Mouse (Mus musculus) forebrain, embryonic 14.5 days (tissue): ENCODE data around the gene Dlgap4. TPM values are rescaled to one million over a fixed set of nuclear protein-coding genes. Genes with fewer than 3 reads are reported as not detected.
A peak's percentile ranks its signal among the peaks of the same experiment; 100 is the strongest.

Source experiments
- ATAC-seq: fragments of 200-750 bp; cut with Nextera tagmentation; 2 replicates; pipeline ENCODE4 v1.8.0; 2017; ENCODE audit warnings: mild to moderate bottlenecking, moderate library complexity
- DNase-seq: peaks from one replicate; pipeline ENCODE4 v3.0.0-alpha.2; 2015; ENCODE audit warnings: low spot score
- H3K27ac ChIP-seq: fragments of 300-500 bp; sonication (generic); 2 replicates; pipeline ENCODE4 v1.5.1; 2014; ENCODE audit warnings: low read depth, mild to moderate bottlenecking, control low read depth, low read length, moderate library complexity
- H3K27me3 ChIP-seq: fragments of 300-500 bp; sonication (generic); replicated peaks from 2 replicates; pipeline ENCODE4 v1.6.1; 2014; ENCODE audit warnings: low read length, control low read depth, mixed read lengths; ENCODE audit not compliant: control insufficient read depth, insufficient read depth
- H3K36me3 ChIP-seq: fragments of 300-500 bp; sonication (generic); 2 replicates; pipeline ENCODE4 v1.6.1; 2014; ENCODE audit warnings: low read length, control low read depth; ENCODE audit not compliant: control insufficient read depth, insufficient read depth
- H3K4me1 ChIP-seq: fragments of 300-500 bp; sonication (generic); 2 replicates; pipeline ENCODE4 v1.6.1; 2014; ENCODE audit warnings: antibody characterized with exemption, low read length, control low read depth; ENCODE audit not compliant: control insufficient read depth, insufficient read depth
- H3K4me2 ChIP-seq: fragments of 300-500 bp; sonication (generic); 2 replicates; pipeline ENCODE4 v1.6.1; 2014; ENCODE audit warnings: mild to moderate bottlenecking, control low read depth, low read length
- H3K4me3 ChIP-seq: fragments of 300-500 bp; sonication (generic); 2 replicates; pipeline ENCODE4 v1.5.1; 2014; ENCODE audit warnings: low read depth, low read length, control low read depth
- H3K9ac ChIP-seq: fragments of 300-500 bp; sonication (generic); 2 replicates; pipeline ENCODE4 v1.6.1; 2014; ENCODE audit warnings: mild to moderate bottlenecking, low read length, control low read depth, moderate library complexity
- H3K9me3 ChIP-seq: fragments of 300-500 bp; sonication (generic); replicated peaks from 2 replicates; pipeline ENCODE4 v1.6.1; 2016; ENCODE audit warnings: low read length, control low read depth, mixed read lengths; ENCODE audit not compliant: control insufficient read depth
- WGBS: fragments of 180-500 bp; shearing (Covaris S2); extraction: QIAGEN DNeasy Blood & Tissue Kit; methylation state at CpG from one replicate; pipeline ENCODE4 v1.1.7; 2014; 5-methylcytosine and 5-hydroxymethylcytosine counted together
- polyA plus RNA-seq: library from polyadenylated mRNA; unstranded; fragments of >200 nt; fragmentation: Nextera tagmentation; extraction: Ambion mirVana; gene quantifications from 2 replicates; pipeline ENCODE4 v1.2.1, GENCODE M21; 2014

Dlgap4 gene
- polyA plus RNA-seq, 1 experiment from 2014 or later, result 307 TPM

GRCm38 (mm10) chr2:156719549-156720312 lies 106.2 kb downstream of the Dlgap4 start:
- Histone ChIP-seq H3K27me3 (no peaks in the 10 kb centered on the region), H3K9ac (peak overlapping the region; percentile 99), H3K4me3 (peak overlapping the region; percentile 97), H3K36me3 (no peaks in the 10 kb centered on the region), H3K4me2 (peak overlapping the region; percentile 81), H3K4me1 (peaks cover 36% of the 10 kb centered on the region), H3K27ac (peak overlapping the region; percentile 91; the same call in 1 of the 2 replicates), H3K9me3 (no peaks in the 10 kb centered on the region)
- ATAC-seq, result no peak
- DNase-seq, result no peak
- WGBS, result 85% methylated on average over 8 of the region's 8 CpGs

GRCm38 (mm10) chr2:156720313-156720674 lies 106.8 kb downstream of the Dlgap4 start:
- H3K27me3 ChIP-seq, result no peaks in the 10 kb centered on the region
- ATAC-seq, result peak; percentile 7; the same call in 1 of the 2 replicates
- peak overlapping the region; percentile 97 for H3K4me3 ChIP-seq
- peak overlapping the region; percentile 81 for H3K4me2 ChIP-seq
- no peaks in the 10 kb centered on the region for H3K9me3 ChIP-seq
- WGBS, result 3% methylated on average over 10 of the region's 10 CpGs
- peak overlapping the region; percentile 91 for H3K27ac ChIP-seq
- peak overlapping the region; percentile 99 for H3K9ac ChIP-seq
- no peak for DNase-seq
- peaks cover 41% of the 10 kb centered on the region for H3K4me1 ChIP-seq
- 0 out of 2 replicates have a peak, but pooled peaks cover 3% of the 10 kb centered on the region for H3K36me3 ChIP-seq

GRCm38 (mm10) chr2:156720675-156721553 lies 107.4 kb downstream of the Dlgap4 start:
- under 1% methylated on average over 89 of the region's 114 CpGs for WGBS
- ATAC-seq (peak; percentile 87), DNase-seq (peak; percentile 97)
- H3K9me3 ChIP-seq, result no peaks in the 10 kb centered on the region
- H3K4me2 ChIP-seq, result peak overlapping the region; percentile 81
- H3K27ac ChIP-seq, result peak overlapping the region; percentile 91
- H3K4me1 ChIP-seq, result peaks cover 47% of the 10 kb centered on the region
- peak overlapping the region; percentile 99 for H3K9ac ChIP-seq
- H3K27me3 ChIP-seq, result no peaks in the 10 kb centered on the region
- H3K4me3 ChIP-seq, result peak overlapping the region; percentile 97
- 0 out of 2 replicates have a peak, but pooled peaks cover 4% of the 10 kb centered on the region for H3K36me3 ChIP-seq

GRCm38 (mm10) chr2:156721554-156722070 lies 108.1 kb downstream of the Dlgap4 start:
- Histone ChIP-seq H3K36me3 (0 out of 2 replicates have a peak, but pooled peaks cover 4% of the 10 kb centered on the region), H3K4me1 (peaks cover 54% of the 10 kb centered on the region), H3K4me3 (peak overlapping the region; percentile 97), H3K9me3 (no peaks in the 10 kb centered on the region), H3K4me2 (peak overlapping the region; percentile 81), H3K27ac (peak overlapping the region; percentile 91), H3K9ac (peak overlapping the region; percentile 99), H3K27me3 (no peaks in the 10 kb centered on the region)
- DNase-seq, result no peak
- 2% methylated on average over 17 of the region's 17 CpGs for WGBS
- no peak for ATAC-seq

GRCm38 (mm10) chr2:156722071-156722575 lies 108.6 kb downstream of the Dlgap4 start:
- DNase-seq (peak; percentile 47), ATAC-seq (no peak)
- Histone ChIP-seq H3K4me1 (peaks cover 57% of the 10 kb centered on the region), H3K4me3 (peak overlapping the region; percentile 97), H3K36me3 (0 out of 2 replicates have a peak, but pooled peaks cover 4% of the 10 kb centered on the region), H3K9ac (peak overlapping the region; percentile 99), H3K9me3 (no peaks in the 10 kb centered on the region), H3K27ac (peak overlapping the region; percentile 91), H3K4me2 (peak overlapping the region; percentile 81), H3K27me3 (no peaks in the 10 kb centered on the region)
- WGBS, result 2% methylated on average over 15 of the region's 15 CpGs

- H3K36me3 ChIP-seq, result 0 out of 2 replicates have a peak, but pooled peaks cover 4% of the 10 kb centered on the region
- H3K27ac ChIP-seq, result no peak overlapping the region
- H3K4me2 ChIP-seq, result peak overlapping the region; percentile 81
- peaks cover 53% of the 10 kb centered on the region for H3K4me1 ChIP-seq
- H3K9me3 ChIP-seq, result no peaks in the 10 kb centered on the region
- H3K4me3 ChIP-seq, result peak overlapping the region; percentile 97
- peak overlapping the region; percentile 99 for H3K9ac ChIP-seq
- 27% methylated on average over 5 of the region's 5 CpGs for WGBS
- no peak for ATAC-seq
- no peak for DNase-seq
- no peaks in the 10 kb centered on the region for H3K27me3 ChIP-seq
Measured at GRCm38 (mm10) chr2:156722752-156723151, 109.2 kb downstream of the Dlgap4 start.

GRCm38 (mm10) chr2:156723899-156724523 lies 110.5 kb downstream of the Dlgap4 start:
- H3K9me3 ChIP-seq, result no peaks in the 10 kb centered on the region
- no peak overlapping the region for H3K27ac ChIP-seq
- H3K9ac ChIP-seq, result peak overlapping the region; percentile 10; the same call in 1 of the 2 replicates
- 84% methylated on average over 1 of the region's 1 CpGs for WGBS
- peak overlapping the region; percentile 81 for H3K4me2 ChIP-seq
- ATAC-seq (no peak), DNase-seq (no peak)
- no peaks in the 10 kb centered on the region for H3K27me3 ChIP-seq
- 0 out of 2 replicates have a peak overlapping the region, but pooled peaks have one; percentile 2 for H3K4me3 ChIP-seq
- H3K4me1 ChIP-seq, result peaks cover 47% of the 10 kb centered on the region
- peaks cover 10% of the 10 kb centered on the region; the same call in 1 of the 2 replicates for H3K36me3 ChIP-seq

GRCm38 (mm10) chr2:156724871-156725270 lies 111.4 kb downstream of the Dlgap4 start:
- no peak overlapping the region; the same call in none of the 2 replicates for H3K4me2 ChIP-seq
- H3K27me3 ChIP-seq, result no peaks in the 10 kb centered on the region
- H3K4me1 ChIP-seq, result peaks cover 46% of the 10 kb centered on the region
- DNase-seq (no peak), ATAC-seq (no peak)
- whole genome bisulfite sequencing, result 82% methylated on average over 4 of the region's 4 CpGs
- no peaks in the 10 kb centered on the region for H3K9me3 ChIP-seq
- peaks cover 10% of the 10 kb centered on the region; the same call in 1 of the 2 replicates for H3K36me3 ChIP-seq
- H3K4me3 ChIP-seq, result no peak overlapping the region
- peak overlapping the region; percentile 46; the same call in 1 of the 2 replicates for H3K9ac ChIP-seq
- 0 out of 2 replicates have a peak overlapping the region, but pooled peaks have one; percentile 65 for H3K27ac ChIP-seq
